Mouse (Mus musculus) thymus, adult 2 months (tissue): ENCODE results near the gene Syt7.

ENCODE experiments used
- CTCF ChIP-seq: fragments of 200-500 bp; IDR thresholded peaks from 2 replicates; pipeline ENCODE4 v1.5.1; 2012; ENCODE audit warnings: mild to moderate bottlenecking, control low read depth, low read length, moderate library complexity, borderline replicate concordance; ENCODE audit not compliant: control insufficient read depth, poor library complexity, insufficient read depth; ENCODE audit errors: extremely low read depth
- POLR2A ChIP-seq: fragments of 200-500 bp; IDR thresholded peaks from 2 replicates; pipeline ENCODE4 v1.6.1; 2012; ENCODE audit warnings: mild to moderate bottlenecking, low read length, control low read depth, moderate library complexity; ENCODE audit not compliant: control insufficient read depth, poor library complexity, insufficient read depth; ENCODE audit errors: extremely low read depth

DNA sequence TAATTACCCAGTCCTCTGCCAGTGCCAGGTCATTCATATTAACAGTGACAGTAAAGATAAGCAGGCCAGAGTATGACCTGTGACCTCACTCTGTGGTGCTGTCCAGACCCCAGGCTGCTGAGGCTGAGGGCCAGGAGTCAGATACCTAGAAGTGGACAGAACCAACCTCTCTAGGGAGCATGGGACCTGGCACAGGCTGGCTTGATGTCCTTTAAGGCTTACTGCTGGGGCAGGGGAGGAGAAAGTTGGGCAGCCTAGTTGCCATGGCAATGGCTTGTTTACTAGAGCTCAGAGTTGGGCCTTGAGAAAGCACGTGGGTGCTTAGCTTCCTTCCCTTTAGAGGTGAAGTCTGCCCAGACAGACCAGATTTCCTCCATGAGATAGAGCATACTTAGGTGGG, 47.8 kb downstream of the Syt7 start:
- no peak for TF ChIP-seq CTCF
- TF ChIP-seq POLR2A: no peak
